Mouse (Mus musculus): Measurements from ENCODE around the gene Tmem253.

GRCm38 (mm10) chr14:52014761-52015311 lies 622 bp upstream of the Tmem253 start:
- no peak for TF ChIP-seq EP300 (IDR thresholded peaks at IDR 0.05; ENCODE audit: low read depth)
- no peak for TF ChIP-seq CTCF (IDR thresholded peaks at IDR 0.05; ENCODE audit: low read depth)

All from liver, postnatal 0 days (tissue).